Mouse (Mus musculus): Measurements from ENCODE around the gene Map2. TPM values are rescaled to one million over a fixed set of nuclear protein-coding genes. Genes with fewer than 3 reads are reported as not detected.

Map2 gene
- total and polyA plus RNA-seq, 3 experiments, result not detected

- H3K4me1 ChIP-seq (ENCODE audit: control insufficient read depth in 1 of 2, insufficient read depth in 2 of 2, low read length in 2 of 2), result no peaks in the 10 kb centered on the region
- no peak for TF ChIP-seq KAT2A (conservative IDR thresholded peaks at IDR 0.05; ENCODE audit: low read depth, low read length)
- TF ChIP-seq RCOR1 (IDR thresholded peaks at IDR 0.05; ENCODE audit: low read depth, low read length), result no peak
- TF ChIP-seq MAX (IDR thresholded peaks at IDR 0.05; ENCODE audit: low read length), result no peak
- TF ChIP-seq GATA1 (IDR thresholded peaks at IDR 0.05; ENCODE audit: low read depth, low read length), result no peak
- no peak for TF ChIP-seq ZMIZ1 (IDR thresholded peaks at IDR 0.05; ENCODE audit: low read depth, low read length)
- no peak for TF ChIP-seq TAL1 (IDR thresholded peaks at IDR 0.05; ENCODE audit: low read length)
- TF ChIP-seq ELF1 (IDR thresholded peaks at IDR 0.05; ENCODE audit: low read depth, low read length), result no peak
- TF ChIP-seq POLR2AphosphoS5 (IDR thresholded peaks at IDR 0.05; ENCODE audit: borderline replicate concordance, low read depth, low read length), result no peak
- no peak for TF ChIP-seq TCF12 (IDR thresholded peaks at IDR 0.05; ENCODE audit: low read depth, low read length)
- no peak for TF ChIP-seq MAZ (IDR thresholded peaks at IDR 0.05; ENCODE audit: low read depth, low read length)
- TF ChIP-seq RAD21 (IDR thresholded peaks at IDR 0.05; ENCODE audit: low read depth, low read length), result no peak
- no peak for TF ChIP-seq SIN3A (IDR thresholded peaks at IDR 0.05; ENCODE audit: low read length)
- no peak for TF ChIP-seq MEF2A (IDR thresholded peaks at IDR 0.05; ENCODE audit: extremely low read depth, insufficient replicate concordance, low read depth, low read length, poor library complexity, severe bottlenecking)
- TF ChIP-seq TBP (IDR thresholded peaks at IDR 0.05; ENCODE audit: low read depth, low read length), result no peak
- no peak for TF ChIP-seq BHLHE40 (IDR thresholded peaks at IDR 0.05; ENCODE audit: borderline replicate concordance, low read depth, low read length)
- TF ChIP-seq POLR2AphosphoS2 (IDR thresholded peaks at IDR 0.05; ENCODE audit: low read length), result no peak
- TF ChIP-seq CTCF (IDR thresholded peaks at IDR 0.05 in 2 of 3, conservative IDR thresholded peaks at IDR 0.05 in 1 of 3; ENCODE audit: control insufficient read depth in 1 of 3, insufficient read depth in 1 of 3, low read depth in 2 of 3, low read length in 3 of 3, poor library complexity in 1 of 3, severe bottlenecking in 1 of 3), result no peak
- no peak for TF ChIP-seq ZNF384 (IDR thresholded peaks at IDR 0.05; ENCODE audit: low read depth, low read length)
- no peak for TF ChIP-seq MYC (IDR thresholded peaks at IDR 0.05; ENCODE audit: low read depth, low read length)
- no peak for TF ChIP-seq CHD2 (IDR thresholded peaks at IDR 0.05; ENCODE audit: low read length)
- DNase-seq (ENCODE audit: low read depth, low spot score), result no peak
- H3K4me3 ChIP-seq (ENCODE audit: control insufficient read depth in 1 of 2, insufficient read depth in 1 of 2, low read depth in 2 of 2, low read length in 2 of 2), result no peak overlapping the region
- H3K79me2 ChIP-seq (ENCODE audit: control insufficient read depth, insufficient read depth, low read length, poor library complexity), result no peaks in the 10 kb centered on the region
- H3K9me3 ChIP-seq (replicated peaks; ENCODE audit: insufficient read depth, low read length), result no peaks in the 10 kb centered on the region
- no peak overlapping the region for H3K9ac ChIP-seq (ENCODE audit: control insufficient read depth, low read depth, low read length, poor library complexity, severe bottlenecking)
- H3K36me3 ChIP-seq (ENCODE audit: control insufficient read depth in 1 of 2, insufficient read depth in 2 of 2, low read length in 2 of 2), result no peaks in the 10 kb centered on the region
- no peaks in the 10 kb centered on the region for H3K27me3 ChIP-seq (ENCODE audit: control insufficient read depth in 1 of 2, insufficient read depth in 2 of 2, low read length in 2 of 2)
- H3K27ac ChIP-seq (ENCODE audit: control insufficient read depth, low read depth, low read length), result no peak overlapping the region
These were observed 174.2 kb downstream of the Map2 start for GRCm38 (mm10) chr1:66349166-66349835.

DNA sequence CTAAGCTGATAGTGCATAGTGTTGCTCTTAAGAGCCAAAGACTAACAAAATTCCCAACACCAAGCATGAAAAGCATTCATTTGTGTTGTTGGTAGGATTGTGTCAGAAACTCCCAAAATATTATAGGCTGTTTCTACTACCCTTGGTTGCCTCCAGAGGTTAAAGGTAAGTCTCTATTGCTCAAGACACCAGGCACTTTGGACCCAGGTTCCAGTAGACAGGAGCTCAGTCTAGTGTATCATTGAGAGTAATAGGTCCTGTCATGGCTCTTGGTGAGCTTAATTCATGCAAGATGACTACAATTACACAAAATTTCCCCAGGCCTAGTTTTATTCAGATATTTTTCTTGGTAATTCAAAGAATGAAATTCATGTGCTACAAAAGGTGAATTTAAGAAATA, 176.3 kb downstream of the Map2 start:
- Histone ChIP-seq H3K9ac (ENCODE audit: control insufficient read depth, low read depth, low read length, poor library complexity, severe bottlenecking) (no peak overlapping the region), H3K27me3 (ENCODE audit: control insufficient read depth in 1 of 2, insufficient read depth in 2 of 2, low read length in 2 of 2) (no peaks in the 10 kb centered on the region), H3K4me3 (ENCODE audit: control insufficient read depth in 1 of 2, insufficient read depth in 1 of 2, low read depth in 2 of 2, low read length in 2 of 2) (no peak overlapping the region), H3K27ac (ENCODE audit: control insufficient read depth, low read depth, low read length) (no peak overlapping the region), H3K36me3 (ENCODE audit: control insufficient read depth in 1 of 2, insufficient read depth in 2 of 2, low read length in 2 of 2) (no peaks in the 10 kb centered on the region), H3K9me3 (replicated peaks; ENCODE audit: insufficient read depth, low read length) (no peaks in the 10 kb centered on the region), H3K4me1 (ENCODE audit: control insufficient read depth in 1 of 2, insufficient read depth in 2 of 2, low read length in 2 of 2) (no peaks in the 10 kb centered on the region), H3K79me2 (ENCODE audit: control insufficient read depth, insufficient read depth, low read length, poor library complexity) (no peaks in the 10 kb centered on the region)
- TF ChIP-seq MAFK (IDR thresholded peaks at IDR 0.05; ENCODE audit: borderline replicate concordance, low read depth, low read length), result no peak
- TF ChIP-seq E2F4 (IDR thresholded peaks at IDR 0.05; ENCODE audit: borderline replicate concordance, low read depth, low read length), result no peak
- TF ChIP-seq CHD2 (IDR thresholded peaks at IDR 0.05; ENCODE audit: low read length), result no peak
- TF ChIP-seq CHD1 (IDR thresholded peaks at IDR 0.05; ENCODE audit: low read depth, low read length), result no peak
- no peak for TF ChIP-seq POLR2A (IDR thresholded peaks at IDR 0.05; ENCODE audit: control insufficient read depth in 1 of 2, insufficient read depth in 1 of 2, low read depth in 1 of 2, low read length in 2 of 2, poor library complexity in 1 of 2)
- no peak for TF ChIP-seq ZC3H11A (IDR thresholded peaks at IDR 0.05; ENCODE audit: low read depth, low read length)
- no peak for TF ChIP-seq SMC3 (IDR thresholded peaks at IDR 0.05; ENCODE audit: low read depth, low read length)
- no peak for TF ChIP-seq NELFE (IDR thresholded peaks at IDR 0.05; ENCODE audit: low read depth, low read length)
- no peak for TF ChIP-seq ELF1 (IDR thresholded peaks at IDR 0.05; ENCODE audit: low read depth, low read length)
- TF ChIP-seq BHLHE40 (IDR thresholded peaks at IDR 0.05; ENCODE audit: borderline replicate concordance, low read depth, low read length), result no peak
- no peak for TF ChIP-seq TBP (IDR thresholded peaks at IDR 0.05; ENCODE audit: low read depth, low read length)
- no peak for TF ChIP-seq GABPA (IDR thresholded peaks at IDR 0.05; ENCODE audit: low read depth, low read length)
- TF ChIP-seq TAL1 (IDR thresholded peaks at IDR 0.05; ENCODE audit: low read length), result no peak
- TF ChIP-seq ZMIZ1 (IDR thresholded peaks at IDR 0.05; ENCODE audit: low read depth, low read length), result no peak
- no peak for TF ChIP-seq POLR2AphosphoS2 (IDR thresholded peaks at IDR 0.05; ENCODE audit: low read length)
- no peak for TF ChIP-seq MAX (IDR thresholded peaks at IDR 0.05; ENCODE audit: low read length)
- TF ChIP-seq RCOR1 (IDR thresholded peaks at IDR 0.05; ENCODE audit: low read depth, low read length), result no peak
- no peak for TF ChIP-seq GATA1 (IDR thresholded peaks at IDR 0.05; ENCODE audit: low read depth, low read length)
- no peak for TF ChIP-seq MAZ (IDR thresholded peaks at IDR 0.05; ENCODE audit: low read depth, low read length)
- no peak for DNase-seq (ENCODE audit: low read depth, low spot score)
